Mouse (Mus musculus): ENCODE measurements around the gene Slc35f3.

DNA sequence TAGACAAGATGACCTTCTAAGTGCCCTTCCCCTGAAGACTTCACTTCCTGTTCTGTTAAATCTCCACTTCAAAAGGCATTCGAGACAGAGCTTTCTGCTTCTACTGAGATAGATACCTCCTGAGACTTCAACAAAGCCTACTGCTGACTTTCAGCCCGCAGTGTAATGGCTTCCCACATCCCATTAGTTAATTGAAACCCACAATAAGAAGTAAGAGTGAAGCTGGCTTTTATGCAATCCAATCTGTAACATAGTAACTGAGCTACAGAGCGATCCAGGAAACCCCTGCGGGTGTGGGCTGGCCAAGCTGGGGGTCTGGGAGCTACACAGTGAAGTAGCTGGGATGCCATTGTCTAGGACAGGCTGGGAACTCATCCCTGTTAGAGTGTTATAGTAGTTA is 46.7 kb downstream of the Slc35f3 start:
- TF ChIP-seq POLR2A (IDR thresholded peaks at IDR 0.05; ENCODE audit: low read depth, low read length), result no peak
- TF ChIP-seq CTCF (conservative IDR thresholded peaks at IDR 0.05; ENCODE audit: insufficient read depth, insufficient read length, low read depth, low read length), result no peak
